Mouse (Mus musculus): ENCODE data around the gene Fam13c. TPM values are rescaled to one million over a fixed set of nuclear protein-coding genes. Genes with fewer than 3 reads are reported as not detected.

Gene Fam13c
- polyA plus RNA-seq, 1 experiment, result 0.69 TPM

DNA sequence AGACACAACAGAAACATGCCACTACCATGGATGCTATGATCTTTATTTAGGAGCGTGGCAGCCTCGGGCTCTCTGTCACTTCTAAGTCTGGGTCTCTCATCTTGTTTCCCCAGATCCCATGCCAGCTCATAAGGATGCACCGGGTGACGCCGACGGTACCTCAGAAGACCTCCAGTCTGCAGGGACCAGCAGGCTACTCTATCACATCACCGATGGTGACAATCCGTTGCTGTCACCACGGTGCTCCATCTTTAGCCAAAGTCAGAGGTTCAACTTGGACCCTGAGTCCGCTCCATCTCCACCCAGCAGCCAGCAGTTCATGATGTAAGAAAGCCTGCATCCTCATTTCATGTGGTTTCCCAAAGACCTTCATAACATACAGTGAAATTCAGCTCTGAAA lies 94.3 kb downstream of the Fam13c start:
- TF ChIP-seq POLR2A (IDR thresholded peaks at IDR 0.05; ENCODE audit: control insufficient read depth, extremely low read depth, insufficient read depth, low read length, poor library complexity) (no peak), CTCF (IDR thresholded peaks at IDR 0.05; ENCODE audit: borderline replicate concordance, control insufficient read depth, extremely low read depth, insufficient read depth, low read length, poor library complexity) (no peak)
- DNase-seq, result no peak
- no peak overlapping the region for H3K27ac ChIP-seq (ENCODE audit: control insufficient read depth, insufficient read depth, low read length)
- H3K4me3 ChIP-seq (ENCODE audit: control insufficient read depth, insufficient read depth, low read length), result no peak overlapping the region
- H3K4me1 ChIP-seq (replicated peaks; ENCODE audit: control insufficient read depth, insufficient read depth, low read length), result no peaks in the 10 kb centered on the region
- no peaks in the 10 kb centered on the region for H3K27me3 ChIP-seq (ENCODE audit: control insufficient read depth, insufficient read depth, low read length)
- H3K36me3 ChIP-seq (ENCODE audit: control insufficient read depth, insufficient read depth, low read length), result no peaks in the 10 kb centered on the region
- WGBS, result 96% methylated on average over 10 of the region's 10 CpGs

- no peak overlapping the region for H3K27ac ChIP-seq (ENCODE audit: control insufficient read depth, insufficient read depth, low read length)
- TF ChIP-seq CTCF (IDR thresholded peaks at IDR 0.05; ENCODE audit: borderline replicate concordance, control insufficient read depth, extremely low read depth, insufficient read depth, low read length, poor library complexity) (no peak), POLR2A (IDR thresholded peaks at IDR 0.05; ENCODE audit: control insufficient read depth, extremely low read depth, insufficient read depth, low read length, poor library complexity) (no peak)
- H3K4me1 ChIP-seq (replicated peaks; ENCODE audit: control insufficient read depth, insufficient read depth, low read length), result no peaks in the 10 kb centered on the region
- H3K4me3 ChIP-seq (ENCODE audit: control insufficient read depth, insufficient read depth, low read length), result no peak overlapping the region
- no peaks in the 10 kb centered on the region for H3K27me3 ChIP-seq (ENCODE audit: control insufficient read depth, insufficient read depth, low read length)
- DNase-seq, result no peak
- 97% methylated on average over 12 of the region's 12 CpGs for WGBS
- no peaks in the 10 kb centered on the region for H3K36me3 ChIP-seq (ENCODE audit: control insufficient read depth, insufficient read depth, low read length)
Observed at GRCm38 (mm10) chr10:70535401-70535800, 95.1 kb downstream of the Fam13c start.

- Histone ChIP-seq H3K27ac (ENCODE audit: control insufficient read depth, insufficient read depth, low read length) (no peak overlapping the region), H3K27me3 (ENCODE audit: control insufficient read depth, insufficient read depth, low read length) (no peaks in the 10 kb centered on the region), H3K36me3 (ENCODE audit: control insufficient read depth, insufficient read depth, low read length) (no peaks in the 10 kb centered on the region), H3K4me3 (ENCODE audit: control insufficient read depth, insufficient read depth, low read length) (no peak overlapping the region), H3K4me1 (replicated peaks; ENCODE audit: control insufficient read depth, insufficient read depth, low read length) (no peaks in the 10 kb centered on the region)
- TF ChIP-seq POLR2A (IDR thresholded peaks at IDR 0.05; ENCODE audit: control insufficient read depth, extremely low read depth, insufficient read depth, low read length, poor library complexity) (no peak), CTCF (IDR thresholded peaks at IDR 0.05; ENCODE audit: borderline replicate concordance, control insufficient read depth, extremely low read depth, insufficient read depth, low read length, poor library complexity) (no peak)
- WGBS, result 93% methylated on average over 10 of the region's 10 CpGs
- DNase-seq, result no peak
Observed at GRCm38 (mm10) chr10:70537694-70538093, 97.4 kb downstream of the Fam13c start.

- Histone ChIP-seq H3K36me3 (ENCODE audit: control insufficient read depth, insufficient read depth, low read length) (no peaks in the 10 kb centered on the region), H3K4me3 (ENCODE audit: control insufficient read depth, insufficient read depth, low read length) (no peak overlapping the region), H3K27me3 (ENCODE audit: control insufficient read depth, insufficient read depth, low read length) (no peaks in the 10 kb centered on the region), H3K4me1 (replicated peaks; ENCODE audit: control insufficient read depth, insufficient read depth, low read length) (no peaks in the 10 kb centered on the region), H3K27ac (ENCODE audit: control insufficient read depth, insufficient read depth, low read length) (no peak overlapping the region)
- WGBS, result 92% methylated on average over 9 of the region's 9 CpGs
- no peak for DNase-seq
- no peak for TF ChIP-seq CTCF (IDR thresholded peaks at IDR 0.05; ENCODE audit: borderline replicate concordance, control insufficient read depth, extremely low read depth, insufficient read depth, low read length, poor library complexity)
- TF ChIP-seq POLR2A (IDR thresholded peaks at IDR 0.05; ENCODE audit: control insufficient read depth, extremely low read depth, insufficient read depth, low read length, poor library complexity), result no peak
Observed at GRCm38 (mm10) chr10:70539251-70539650, 99.0 kb downstream of the Fam13c start.

GRCm38 (mm10) chr10:70540456-70541195 lies 100.3 kb downstream of the Fam13c start:
- DNase-seq, result no peak
- 87% methylated on average over 9 of the region's 9 CpGs for WGBS
- H3K4me3 ChIP-seq (ENCODE audit: control insufficient read depth, insufficient read depth, low read length), result no peak overlapping the region
- no peak overlapping the region for H3K27ac ChIP-seq (ENCODE audit: control insufficient read depth, insufficient read depth, low read length)
- no peaks in the 10 kb centered on the region for H3K36me3 ChIP-seq (ENCODE audit: control insufficient read depth, insufficient read depth, low read length)
- TF ChIP-seq POLR2A (IDR thresholded peaks at IDR 0.05; ENCODE audit: control insufficient read depth, extremely low read depth, insufficient read depth, low read length, poor library complexity) (no peak), CTCF (IDR thresholded peaks at IDR 0.05; ENCODE audit: borderline replicate concordance, control insufficient read depth, extremely low read depth, insufficient read depth, low read length, poor library complexity) (no peak)
- H3K27me3 ChIP-seq (ENCODE audit: control insufficient read depth, insufficient read depth, low read length), result no peaks in the 10 kb centered on the region
- no peaks in the 10 kb centered on the region for H3K4me1 ChIP-seq (replicated peaks; ENCODE audit: control insufficient read depth, insufficient read depth, low read length)

GRCm38 (mm10) chr10:70542857-70543256 lies 102.6 kb downstream of the Fam13c start:
- no peaks in the 10 kb centered on the region for H3K27me3 ChIP-seq (ENCODE audit: control insufficient read depth, insufficient read depth, low read length)
- no peak for DNase-seq
- TF ChIP-seq POLR2A (IDR thresholded peaks at IDR 0.05; ENCODE audit: control insufficient read depth, extremely low read depth, insufficient read depth, low read length, poor library complexity), result no peak
- H3K4me1 ChIP-seq (replicated peaks; ENCODE audit: control insufficient read depth, insufficient read depth, low read length), result no peaks in the 10 kb centered on the region
- no peaks in the 10 kb centered on the region for H3K36me3 ChIP-seq (ENCODE audit: control insufficient read depth, insufficient read depth, low read length)
- WGBS, result 90% methylated on average over 6 of the region's 6 CpGs
- H3K4me3 ChIP-seq (ENCODE audit: control insufficient read depth, insufficient read depth, low read length), result no peak overlapping the region
- no peak overlapping the region for H3K27ac ChIP-seq (ENCODE audit: control insufficient read depth, insufficient read depth, low read length)

DNA sequence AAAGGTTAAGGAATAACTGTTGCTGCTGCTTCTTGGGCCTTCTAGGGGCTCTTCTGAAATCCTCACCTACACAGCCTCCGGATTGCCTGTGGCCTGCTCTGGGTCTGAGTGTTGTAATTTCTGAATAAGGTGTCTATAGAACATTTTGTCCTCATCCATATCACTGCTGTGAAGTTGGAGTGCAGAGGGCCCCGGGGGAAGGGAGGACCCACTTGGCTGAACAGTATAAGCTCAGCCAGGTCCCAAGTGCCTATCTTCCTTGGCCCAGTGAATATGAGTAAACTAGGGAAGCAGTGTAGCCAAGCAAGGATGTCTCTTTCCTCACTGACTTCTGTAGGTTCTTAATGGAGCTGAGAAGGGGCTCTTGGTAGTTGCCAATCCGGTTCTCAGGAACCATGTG lies 112.2 kb downstream of the Fam13c start:
- Histone ChIP-seq H3K36me3 (ENCODE audit: control insufficient read depth, insufficient read depth, low read length) (no peaks in the 10 kb centered on the region), H3K4me3 (ENCODE audit: control insufficient read depth, insufficient read depth, low read length) (no peak overlapping the region), H3K27me3 (ENCODE audit: control insufficient read depth, insufficient read depth, low read length) (no peaks in the 10 kb centered on the region), H3K4me1 (replicated peaks; ENCODE audit: control insufficient read depth, insufficient read depth, low read length) (no peaks in the 10 kb centered on the region), H3K27ac (ENCODE audit: control insufficient read depth, insufficient read depth, low read length) (no peak overlapping the region)
- TF ChIP-seq POLR2A (IDR thresholded peaks at IDR 0.05; ENCODE audit: control insufficient read depth, extremely low read depth, insufficient read depth, low read length, poor library complexity), result no peak
- no peak for TF ChIP-seq CTCF (IDR thresholded peaks at IDR 0.05; ENCODE audit: borderline replicate concordance, control insufficient read depth, extremely low read depth, insufficient read depth, low read length, poor library complexity)
- 93% methylated on average over 3 of the region's 3 CpGs for WGBS
- no peak for DNase-seq
